Mouse (Mus musculus): Measurements from ENCODE around the gene Cela1. TPM values are rescaled to one million over a fixed set of nuclear protein-coding genes. Genes with fewer than 3 reads are reported as not detected.

Cela1 gene
- polyA plus RNA-seq, 1 experiment: 2.4 TPM

GRCm38 (mm10) chr15:100729281-100729985 is 41.7 kb upstream of the Cela1 start, which contains the start of gene Galnt6:
TSS of gene Galnt6 (minus strand) at chr15:100729376.
- H3K27me3 ChIP-seq (ENCODE audit: control insufficient read depth, insufficient read depth, low read length, poor library complexity, severe bottlenecking): peaks cover 6% of the 10 kb centered on the region; the same call in 1 of the 2 replicates
- no peak within 1 kb of the TSS for H3K27ac ChIP-seq (ENCODE audit: insufficient read depth, low read length)
- peak within 1 kb of the TSS; percentile 6; the same call in 1 of the 2 replicates for H3K9ac ChIP-seq (ENCODE audit: low read depth, poor library complexity, severe bottlenecking)
- H3K9me3 ChIP-seq (replicated peaks; ENCODE audit: control insufficient read depth, insufficient read depth, low read length, poor library complexity, severe bottlenecking): no peaks in the 10 kb centered on the region
- no peaks in the 10 kb centered on the region for H3K36me3 ChIP-seq (ENCODE audit: control insufficient read depth, insufficient read depth, low read length, poor library complexity, severe bottlenecking)
- peak within 1 kb of the TSS; percentile 51 for H3K4me3 ChIP-seq (ENCODE audit: low read depth, low read length)
- TF ChIP-seq POLR2A (IDR thresholded peaks at IDR 0.05; ENCODE audit: insufficient read depth, low read length): no peak
- TF ChIP-seq CTCF (IDR thresholded peaks at IDR 0.05; ENCODE audit: low read depth, low read length): no peak
- TF ChIP-seq EP300 (IDR thresholded peaks at IDR 0.05; ENCODE audit: insufficient read depth, low read depth, low read length): no peak
- no peaks in the 10 kb centered on the region for H3K4me1 ChIP-seq (ENCODE audit: control insufficient read depth, insufficient read depth, low read length)

GRCm38 (mm10) chr15:100728586-100728985 is 40.9 kb upstream of the Cela1 start:
- Histone ChIP-seq H3K9ac (ENCODE audit: low read depth, poor library complexity, severe bottlenecking) (no peak overlapping the region), H3K9me3 (replicated peaks; ENCODE audit: control insufficient read depth, insufficient read depth, low read length, poor library complexity, severe bottlenecking) (no peaks in the 10 kb centered on the region), H3K27me3 (ENCODE audit: control insufficient read depth, insufficient read depth, low read length, poor library complexity, severe bottlenecking) (peaks cover 6% of the 10 kb centered on the region; the same call in 1 of the 2 replicates), H3K4me3 (ENCODE audit: low read depth, low read length) (peak overlapping the region; percentile 51; the same call in 1 of the 2 replicates), H3K36me3 (ENCODE audit: control insufficient read depth, insufficient read depth, low read length, poor library complexity, severe bottlenecking) (no peaks in the 10 kb centered on the region), H3K27ac (ENCODE audit: insufficient read depth, low read length) (no peak overlapping the region), H3K4me1 (ENCODE audit: control insufficient read depth, insufficient read depth, low read length) (no peaks in the 10 kb centered on the region)
- no peak for TF ChIP-seq POLR2A (IDR thresholded peaks at IDR 0.05; ENCODE audit: insufficient read depth, low read length)
- TF ChIP-seq EP300 (IDR thresholded peaks at IDR 0.05; ENCODE audit: insufficient read depth, low read depth, low read length): no peak
- no peak for TF ChIP-seq CTCF (IDR thresholded peaks at IDR 0.05; ENCODE audit: low read depth, low read length)

GRCm38 (mm10) chr15:100727834-100728233 is 40.1 kb upstream of the Cela1 start:
- Histone ChIP-seq H3K4me3 (ENCODE audit: low read depth, low read length) (no peak overlapping the region), H3K9ac (ENCODE audit: low read depth, poor library complexity, severe bottlenecking) (no peak overlapping the region), H3K27ac (ENCODE audit: insufficient read depth, low read length) (no peak overlapping the region), H3K36me3 (ENCODE audit: control insufficient read depth, insufficient read depth, low read length, poor library complexity, severe bottlenecking) (no peaks in the 10 kb centered on the region), H3K9me3 (replicated peaks; ENCODE audit: control insufficient read depth, insufficient read depth, low read length, poor library complexity, severe bottlenecking) (no peaks in the 10 kb centered on the region), H3K27me3 (ENCODE audit: control insufficient read depth, insufficient read depth, low read length, poor library complexity, severe bottlenecking) (peaks cover 6% of the 10 kb centered on the region; the same call in 1 of the 2 replicates), H3K4me1 (ENCODE audit: control insufficient read depth, insufficient read depth, low read length) (no peaks in the 10 kb centered on the region)
- TF ChIP-seq EP300 (IDR thresholded peaks at IDR 0.05; ENCODE audit: insufficient read depth, low read depth, low read length) (no peak), CTCF (IDR thresholded peaks at IDR 0.05; ENCODE audit: low read depth, low read length) (no peak), POLR2A (IDR thresholded peaks at IDR 0.05; ENCODE audit: insufficient read depth, low read length) (no peak)

GRCm38 (mm10) chr15:100726721-100727120 is 39.0 kb upstream of the Cela1 start:
- Histone ChIP-seq H3K4me3 (ENCODE audit: low read depth, low read length) (no peak overlapping the region), H3K9me3 (replicated peaks; ENCODE audit: control insufficient read depth, insufficient read depth, low read length, poor library complexity, severe bottlenecking) (no peaks in the 10 kb centered on the region), H3K27ac (ENCODE audit: insufficient read depth, low read length) (no peak overlapping the region), H3K9ac (ENCODE audit: low read depth, poor library complexity, severe bottlenecking) (no peak overlapping the region), H3K4me1 (ENCODE audit: control insufficient read depth, insufficient read depth, low read length) (no peaks in the 10 kb centered on the region), H3K27me3 (ENCODE audit: control insufficient read depth, insufficient read depth, low read length, poor library complexity, severe bottlenecking) (peaks cover 6% of the 10 kb centered on the region; the same call in 1 of the 2 replicates), H3K36me3 (ENCODE audit: control insufficient read depth, insufficient read depth, low read length, poor library complexity, severe bottlenecking) (no peaks in the 10 kb centered on the region)
- TF ChIP-seq POLR2A (IDR thresholded peaks at IDR 0.05; ENCODE audit: insufficient read depth, low read length) (no peak), EP300 (IDR thresholded peaks at IDR 0.05; ENCODE audit: insufficient read depth, low read depth, low read length) (no peak), CTCF (IDR thresholded peaks at IDR 0.05; ENCODE audit: low read depth, low read length) (no peak)

- Histone ChIP-seq H3K9me3 (replicated peaks; ENCODE audit: control insufficient read depth, insufficient read depth, low read length, poor library complexity, severe bottlenecking) (no peaks in the 10 kb centered on the region), H3K36me3 (ENCODE audit: control insufficient read depth, insufficient read depth, low read length, poor library complexity, severe bottlenecking) (no peaks in the 10 kb centered on the region), H3K4me3 (ENCODE audit: low read depth, low read length) (no peak overlapping the region), H3K4me1 (ENCODE audit: control insufficient read depth, insufficient read depth, low read length) (no peaks in the 10 kb centered on the region), H3K9ac (ENCODE audit: low read depth, poor library complexity, severe bottlenecking) (no peak overlapping the region), H3K27ac (ENCODE audit: insufficient read depth, low read length) (no peak overlapping the region), H3K27me3 (ENCODE audit: control insufficient read depth, insufficient read depth, low read length, poor library complexity, severe bottlenecking) (no peaks in the 10 kb centered on the region)
- no peak for TF ChIP-seq CTCF (IDR thresholded peaks at IDR 0.05; ENCODE audit: low read depth, low read length)
- no peak for TF ChIP-seq POLR2A (IDR thresholded peaks at IDR 0.05; ENCODE audit: insufficient read depth, low read length)
- TF ChIP-seq EP300 (IDR thresholded peaks at IDR 0.05; ENCODE audit: insufficient read depth, low read depth, low read length): no peak
Observed at GRCm38 (mm10) chr15:100723505-100723904, 35.8 kb upstream of the Cela1 start.

- H3K27ac ChIP-seq (ENCODE audit: insufficient read depth, low read length): no peak overlapping the region
- no peak for TF ChIP-seq CTCF (IDR thresholded peaks at IDR 0.05; ENCODE audit: low read depth, low read length)
- no peak for TF ChIP-seq EP300 (IDR thresholded peaks at IDR 0.05; ENCODE audit: insufficient read depth, low read depth, low read length)
- TF ChIP-seq POLR2A (IDR thresholded peaks at IDR 0.05; ENCODE audit: insufficient read depth, low read length): no peak
- no peaks in the 10 kb centered on the region for H3K9me3 ChIP-seq (replicated peaks; ENCODE audit: control insufficient read depth, insufficient read depth, low read length, poor library complexity, severe bottlenecking)
Observed at GRCm38 (mm10) chr15:100722564-100722963, 34.8 kb upstream of the Cela1 start.

More at GRCm38 (mm10) chr15:100722564-100722963, 34.8 kb upstream of the Cela1 start:
- no peaks in the 10 kb centered on the region for H3K4me1 ChIP-seq (ENCODE audit: control insufficient read depth, insufficient read depth, low read length)
- no peak overlapping the region for H3K9ac ChIP-seq (ENCODE audit: low read depth, poor library complexity, severe bottlenecking)
- H3K36me3 ChIP-seq (ENCODE audit: control insufficient read depth, insufficient read depth, low read length, poor library complexity, severe bottlenecking): no peaks in the 10 kb centered on the region
- no peak overlapping the region for H3K4me3 ChIP-seq (ENCODE audit: low read depth, low read length)
- H3K27me3 ChIP-seq (ENCODE audit: control insufficient read depth, insufficient read depth, low read length, poor library complexity, severe bottlenecking): no peaks in the 10 kb centered on the region

Measured in ES-Bruce4 (cell line).